Mouse (Mus musculus) mature B cell (primary cell): Measurements from ENCODE around the gene Zranb3.
"Not testable (repeated sequence)": the region's sequence is repeated elsewhere in the genome, so short reads cannot be mapped to it uniquely, and the experiment has no call there.

Source experiments
- in situ Hi-C: fragments of 300-500 bp; cut with MboI; formaldehyde crosslinking; loops from 2 replicates; pipeline ENCODE4 v1.14.3; 2019

The Zranb3 gene

DNA sequence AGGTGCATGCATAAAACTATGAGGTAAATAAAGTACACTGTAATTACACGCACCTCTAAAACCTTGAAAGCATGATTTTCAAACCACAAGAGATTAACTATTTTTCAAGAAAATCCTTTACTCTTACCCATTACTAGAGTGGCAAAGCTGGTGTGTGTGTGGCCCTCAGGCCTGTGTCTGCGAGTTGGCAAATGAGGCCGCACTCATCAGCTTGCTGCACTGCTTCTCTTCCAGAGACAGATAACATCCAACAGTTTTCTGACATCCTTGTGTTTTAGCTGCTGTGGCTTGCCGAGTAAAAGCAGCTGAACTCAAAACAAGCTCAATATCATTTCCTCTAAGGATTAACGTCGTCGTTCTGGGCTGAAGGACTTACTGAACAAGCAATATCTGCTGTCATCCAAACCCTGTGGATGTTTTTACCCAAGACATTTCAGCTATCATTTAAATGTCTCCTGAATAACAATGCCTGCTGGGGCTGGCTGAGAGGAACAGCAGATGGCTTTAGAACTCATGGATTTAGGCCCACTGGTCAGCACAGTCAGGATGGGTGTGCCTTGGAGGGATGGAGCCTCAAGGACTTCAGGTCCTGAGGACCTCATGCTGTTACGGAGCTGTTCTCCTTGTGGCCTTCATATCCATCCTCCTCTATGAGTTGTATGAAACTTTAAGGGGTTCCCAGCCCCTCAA, 42.0 kb downstream of the Zranb3 start:
- in situ Hi-C loops: no loop called here

- in situ Hi-C loops: no loop called here
Measured at GRCm38 (mm10) chr1:128058625-128059024, 44.2 kb downstream of the Zranb3 start.

DNA sequence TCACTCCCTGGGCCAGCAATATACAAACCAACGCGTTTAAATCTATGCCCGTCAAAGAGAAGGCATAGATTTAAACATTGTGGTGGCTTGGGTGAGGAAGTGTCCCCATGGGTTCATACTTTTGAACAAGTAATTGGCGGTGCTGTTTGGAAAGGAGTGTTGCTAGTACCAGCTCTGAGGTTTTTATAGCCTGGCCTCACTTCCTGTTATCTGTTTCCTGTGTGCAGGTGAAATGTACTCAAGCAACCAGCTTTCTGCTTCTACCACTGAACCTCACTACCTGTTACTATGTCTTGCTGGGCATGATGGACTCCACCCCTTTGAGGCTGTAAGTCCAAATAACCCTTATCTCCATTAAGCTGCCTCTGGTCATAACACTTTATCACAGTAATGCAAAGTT, 45.6 kb downstream of the Zranb3 start:
- in situ Hi-C loops: no loop called here

DNA sequence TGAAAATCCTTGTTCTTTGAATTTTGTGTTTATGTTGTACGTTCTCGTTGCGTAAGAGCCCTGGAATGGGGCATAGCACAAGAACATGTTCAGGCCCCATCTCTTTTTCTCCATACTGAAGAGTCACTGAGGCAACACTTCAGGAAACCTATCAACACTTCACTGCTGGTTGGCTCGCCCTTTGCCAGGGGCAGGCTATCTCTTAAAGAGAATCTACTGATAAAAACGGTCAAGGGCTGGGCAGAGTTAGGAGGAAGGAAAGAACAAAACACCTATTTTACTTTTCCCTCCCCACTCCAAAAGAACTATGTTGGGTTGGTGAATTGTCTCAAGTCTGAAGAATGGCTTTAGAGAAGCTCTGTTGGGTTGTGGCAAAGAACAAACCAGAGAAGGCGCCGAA, 55.9 kb downstream of the Zranb3 start:
- in situ Hi-C loops: no loop called here

- in situ Hi-C loops: no loop called here
Measured at GRCm38 (mm10) chr1:128046455-128046854, 56.4 kb downstream of the Zranb3 start.

GRCm38 (mm10) chr1:128044181-128044580, 58.7 kb downstream of the Zranb3 start:
- in situ Hi-C loops: no loop called here

DNA sequence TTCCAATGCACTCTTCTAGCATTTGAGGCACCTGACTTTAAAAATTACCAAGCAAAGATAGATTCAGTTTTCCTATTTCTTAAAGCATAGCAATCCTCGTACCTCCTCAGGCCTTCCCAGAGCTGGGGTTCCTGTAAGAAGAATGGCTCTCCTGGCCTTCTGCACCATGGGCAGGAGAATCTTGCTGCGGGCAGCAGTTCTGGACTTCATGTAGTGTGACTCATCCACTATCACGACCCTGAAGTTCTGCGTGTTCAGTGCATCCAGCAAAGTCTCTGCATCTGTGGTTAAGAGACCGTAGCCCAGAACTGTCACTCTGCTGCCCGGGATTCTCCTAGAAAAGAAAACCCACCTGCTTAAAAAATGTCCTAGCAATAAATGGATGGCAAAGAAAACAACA, 66.6 kb downstream of the Zranb3 start:
- in situ Hi-C loops: no loop called here

GRCm38 (mm10) chr1:128032123-128032522, 70.7 kb downstream of the Zranb3 start:
- in situ Hi-C loops: no loop called here

DNA sequence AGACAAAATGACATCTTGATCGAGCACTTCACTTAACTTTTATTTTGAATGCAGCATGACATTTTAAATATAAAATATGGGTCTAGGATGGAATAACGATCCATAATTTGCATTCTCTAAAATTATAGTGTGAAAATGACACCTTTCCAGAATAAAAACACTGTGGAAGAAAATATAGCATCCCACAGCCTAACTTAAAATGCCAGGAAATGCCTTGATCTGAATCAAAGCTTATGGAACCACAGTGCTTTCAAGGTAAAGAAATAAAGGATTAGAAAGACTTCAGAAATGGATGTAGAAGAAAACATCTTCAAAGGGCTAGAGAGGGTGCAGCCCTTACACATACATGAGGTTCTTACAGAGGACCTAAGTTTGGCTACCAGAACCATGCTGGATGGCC, 71.3 kb downstream of the Zranb3 start:
- in situ Hi-C loops: no loop called here

- in situ Hi-C loops: no loop called here
Measured at GRCm38 (mm10) chr1:128024363-128025114, 78.3 kb downstream of the Zranb3 start.

DNA sequence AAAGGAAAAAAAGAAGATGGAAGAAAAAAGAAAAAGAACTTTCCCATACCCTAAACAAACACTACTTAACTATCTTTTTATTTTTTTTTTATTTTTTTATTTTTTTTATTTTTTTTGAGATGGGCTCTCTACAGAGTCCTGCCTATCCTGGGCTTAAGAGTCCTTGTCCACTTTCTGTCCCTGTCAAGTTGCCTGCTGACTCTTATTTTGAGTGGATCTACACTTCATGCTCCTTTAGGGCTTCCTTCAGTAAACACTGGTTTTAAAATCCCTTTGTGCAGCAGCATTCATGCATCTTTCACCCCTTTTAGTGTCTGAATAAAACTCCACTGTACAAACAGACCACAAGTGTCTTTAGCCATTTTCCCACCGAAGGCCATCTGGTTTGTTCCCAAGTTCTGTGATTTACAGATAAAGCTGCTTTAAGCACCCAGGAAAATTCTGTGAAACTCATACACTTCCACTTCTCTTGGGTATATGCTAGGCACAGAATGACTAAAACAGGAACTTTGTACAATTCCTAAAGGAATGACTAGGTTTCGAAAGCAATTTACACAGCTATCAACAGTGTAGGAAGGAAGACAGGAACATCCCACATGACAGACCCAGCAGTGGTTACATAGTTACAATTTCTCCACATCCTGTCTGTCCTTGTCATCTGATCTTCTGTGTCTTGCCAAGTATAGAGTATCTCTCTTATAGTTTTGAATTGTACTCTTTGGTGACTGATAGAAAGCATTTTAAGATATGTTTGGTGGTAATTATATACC, 82.7 kb downstream of the Zranb3 start:
- in situ Hi-C loops: no loop called here

DNA sequence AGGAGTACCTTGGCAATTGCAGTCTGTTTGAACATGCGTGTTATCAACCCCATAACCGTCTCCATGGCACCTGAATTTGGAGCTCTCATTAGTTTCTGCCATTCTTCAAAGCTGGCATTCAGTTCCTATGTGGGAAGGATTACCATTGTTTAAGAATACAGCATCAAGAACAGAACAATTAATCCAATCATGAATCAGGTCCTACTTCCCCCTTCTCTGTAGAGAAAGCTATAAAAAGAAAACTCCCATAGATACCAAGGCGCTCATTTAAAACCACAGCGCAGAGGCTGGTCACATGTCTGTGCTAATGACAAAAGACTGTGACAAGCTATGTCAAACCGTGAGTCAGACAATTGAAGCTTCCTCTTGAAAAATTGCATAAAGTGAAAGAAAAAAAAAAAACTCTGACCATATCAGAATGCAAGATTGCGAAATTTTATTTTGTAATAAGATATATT, 86.8 kb downstream of the Zranb3 start:
- in situ Hi-C loops: no loop called here

DNA sequence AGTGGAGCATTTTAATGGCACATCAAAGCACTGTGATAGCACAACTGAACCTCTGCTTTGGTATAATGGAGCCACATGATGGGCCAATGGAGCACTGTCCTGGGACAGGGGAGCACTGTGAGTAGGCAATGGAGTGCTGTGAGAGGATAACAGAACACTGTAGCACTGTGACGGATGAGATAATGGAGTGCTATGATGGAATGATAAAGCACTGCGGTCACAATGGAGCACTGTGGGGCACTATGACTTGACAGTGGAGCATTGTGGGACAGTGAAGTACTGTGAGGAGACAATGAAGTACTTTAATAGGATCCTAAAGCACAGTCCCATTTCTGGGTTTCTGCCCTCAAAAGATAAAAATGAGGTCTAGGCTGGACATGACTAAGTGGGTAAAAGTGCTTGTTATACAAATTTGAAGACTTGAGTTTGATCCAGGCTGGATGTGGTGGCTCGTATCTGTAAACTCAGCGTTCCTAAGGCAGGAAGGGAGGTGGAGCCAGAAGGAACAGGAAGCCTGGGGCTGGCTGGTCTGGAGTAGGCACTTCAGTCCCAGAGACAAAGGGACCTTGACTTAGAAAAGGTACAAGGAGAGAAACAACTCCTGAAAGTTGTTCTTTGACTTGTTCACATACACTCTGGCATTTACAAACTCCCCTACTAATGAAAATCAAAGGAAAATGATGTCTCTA, 89.0 kb downstream of the Zranb3 start:
- in situ Hi-C loops: no loop called here

GRCm38 (mm10) chr1:128009751-128010150, 93.1 kb downstream of the Zranb3 start:
- in situ Hi-C loops: no loop called here

GRCm38 (mm10) chr1:128006042-128006600, 96.7 kb downstream of the Zranb3 start:
- in situ Hi-C loops: not testable (repeated sequence)

DNA sequence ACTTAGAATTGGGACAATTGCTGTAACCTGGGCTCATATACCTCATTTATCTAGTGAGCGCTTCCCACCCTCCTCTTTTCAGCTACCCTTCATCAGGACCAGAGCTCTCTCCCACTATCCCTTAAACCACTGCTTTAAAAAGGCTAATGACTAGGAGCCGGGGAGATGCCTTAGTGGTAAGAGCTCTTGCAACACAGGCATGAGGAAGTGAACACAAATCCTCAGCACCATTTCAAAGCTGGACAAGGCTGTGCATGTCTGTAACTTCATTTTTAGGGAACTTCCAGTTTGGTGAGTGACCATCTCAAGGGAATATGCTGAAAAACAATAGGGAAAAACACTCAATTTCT, 98.5 kb downstream of the Zranb3 start:
- in situ Hi-C loops: no loop called here

GRCm38 (mm10) chr1:128003712-128004370, 99.0 kb downstream of the Zranb3 start:
- in situ Hi-C loops: no loop called here

DNA sequence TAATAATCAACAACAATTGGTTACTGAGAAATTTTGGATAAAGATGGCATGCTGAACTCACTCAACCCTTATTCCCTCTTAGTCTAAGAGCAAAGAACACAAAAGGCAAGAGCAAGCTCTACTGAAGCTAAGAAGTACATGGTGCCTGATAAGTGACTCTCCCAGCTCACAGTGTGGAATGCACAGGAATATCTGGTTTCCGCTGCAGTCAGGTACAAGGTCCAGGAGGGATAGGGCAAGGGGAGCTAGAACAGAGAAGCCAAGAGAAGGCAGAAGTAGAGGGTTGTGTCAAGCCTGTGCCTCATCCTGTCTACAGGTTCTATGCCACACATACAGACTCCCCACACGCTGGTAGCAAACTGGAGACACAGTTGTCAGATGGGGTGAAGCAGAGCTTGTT, 100.7 kb downstream of the Zranb3 start:
- in situ Hi-C loops: no loop called here

DNA sequence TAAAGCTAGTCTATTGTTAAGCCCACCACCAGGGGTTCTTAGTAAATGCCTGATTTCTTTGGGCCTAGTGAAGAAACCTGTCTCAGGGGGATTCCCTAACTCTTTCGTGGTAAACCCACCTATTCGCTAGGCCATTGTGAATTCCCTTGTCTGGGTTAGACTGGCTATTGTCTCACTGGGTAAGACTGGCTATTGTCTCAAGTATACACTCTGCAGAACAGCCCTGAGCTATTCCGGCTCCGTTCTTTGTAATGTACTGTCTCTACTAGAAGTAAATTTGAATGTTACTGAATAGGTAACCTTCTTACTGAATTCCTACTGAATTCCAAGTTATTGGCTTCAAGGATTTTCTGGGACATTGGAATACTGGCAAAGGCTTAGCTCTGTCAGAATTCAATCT, 101.9 kb downstream of the Zranb3 start:
- in situ Hi-C loops: not testable (repeated sequence)

GRCm38 (mm10) chr1:127993892-127994291, 109.0 kb downstream of the Zranb3 start:
- in situ Hi-C loops: no loop called here
